Mouse (Mus musculus) erythroid progenitor cell, adult 5-6 weeks (primary cell): ENCODE measurements at regions not wholly inside any gene's neighbourhood (a gene's known extent, or its start where the extent isn't known, plus 50 kb on each side); places are given as distances from the start of the nearest gene placed in this dataset.

Experiments
- ATAC-seq: replicated peaks from 2 replicates; pipeline ENCODE4 v1.8.0; 2016; ENCODE audit warnings: moderate number of reproducible peaks, mild to moderate bottlenecking, moderate TSS enrichment, inconsistent platforms; ENCODE audit not compliant: poor library complexity, low FRiP score, severe bottlenecking

- no peak for ATAC-seq
Measured at GRCm38 (mm10) chr17:22795213-22795612, 71.7 kb downstream of the Zfp945 start.

- no peak for ATAC-seq
Measured at GRCm38 (mm10) chr17:22784481-22784880, 82.5 kb downstream of the Zfp945 start.

- ATAC-seq = no peak
Measured at GRCm38 (mm10) chr17:22745736-22746135, 121.2 kb downstream of the Zfp945 start.

GRCm38 (mm10) chr17:22739581-22740178, 127.3 kb downstream of the Zfp945 start:
- peak; percentile 54 for ATAC-seq

GRCm38 (mm10) chr17:22739173-22739572, 127.8 kb downstream of the Zfp945 start:
- ATAC-seq = no peak

- no peak for ATAC-seq
Measured at GRCm38 (mm10) chr17:22736360-22736759, 130.6 kb downstream of the Zfp945 start.
